Mouse (Mus musculus) thymus, adult 2 months (tissue): Measurements from ENCODE around the gene Ptprs. TPM values are rescaled to one million over a fixed set of nuclear protein-coding genes. Genes with fewer than 3 reads are reported as not detected.

Experiments used
- DNase-seq: peaks from one replicate; pipeline ENCODE4 v3.0.0; 2021
- H3K27ac ChIP-seq: fragments of 200-500 bp; 2 replicates; pipeline ENCODE4 v1.5.1; 2012; ENCODE audit warnings: low read length, control low read depth; ENCODE audit not compliant: control insufficient read depth, insufficient read depth
- H3K27me3 ChIP-seq: fragments of 200-500 bp; 2 replicates; pipeline ENCODE4 v1.6.1; 2012; ENCODE audit warnings: mild to moderate bottlenecking, low read length, moderate library complexity, mixed read lengths; ENCODE audit not compliant: control insufficient read depth, insufficient read depth
- H3K36me3 ChIP-seq: fragments of 200-500 bp; 2 replicates; pipeline ENCODE4 v1.6.1; 2012; ENCODE audit warnings: mild to moderate bottlenecking, low read length, moderate library complexity; ENCODE audit not compliant: control insufficient read depth, insufficient read depth
- H3K4me1 ChIP-seq: fragments of 200-500 bp; replicated peaks from 2 replicates; pipeline ENCODE4 v1.6.1; 2012; ENCODE audit warnings: low read length; ENCODE audit not compliant: control insufficient read depth, insufficient read depth
- H3K4me3 ChIP-seq: fragments of 200-500 bp; 2 replicates; pipeline ENCODE4 v1.5.1; 2012; ENCODE audit warnings: mild to moderate bottlenecking, low read length, control low read depth, moderate library complexity; ENCODE audit not compliant: control insufficient read depth, insufficient read depth
- CTCF ChIP-seq: fragments of 200-500 bp; IDR thresholded peaks from 2 replicates; pipeline ENCODE4 v1.5.1; 2012; ENCODE audit warnings: mild to moderate bottlenecking, control low read depth, low read length, moderate library complexity, borderline replicate concordance; ENCODE audit not compliant: control insufficient read depth, poor library complexity, insufficient read depth; ENCODE audit errors: extremely low read depth
- POLR2A ChIP-seq: fragments of 200-500 bp; IDR thresholded peaks from 2 replicates; pipeline ENCODE4 v1.6.1; 2012; ENCODE audit warnings: mild to moderate bottlenecking, low read length, control low read depth, moderate library complexity; ENCODE audit not compliant: control insufficient read depth, poor library complexity, insufficient read depth; ENCODE audit errors: extremely low read depth
- WGBS: fragments of 180-500 bp; shearing (Covaris S2); methylation state at CpG from one replicate; pipeline ENCODE4 v1.1.7; 2018; 5-methylcytosine and 5-hydroxymethylcytosine counted together
- polyA plus RNA-seq: library from polyadenylated mRNA; depleted of rRNA; stranded (reverse); fragments of >200 nt; gene quantifications from 2 replicates; pipeline ENCODE4 v1.2.3, GENCODE M21; 2012

Ptprs gene
- polyA plus RNA-seq, 1 experiment = 235 TPM

DNA sequence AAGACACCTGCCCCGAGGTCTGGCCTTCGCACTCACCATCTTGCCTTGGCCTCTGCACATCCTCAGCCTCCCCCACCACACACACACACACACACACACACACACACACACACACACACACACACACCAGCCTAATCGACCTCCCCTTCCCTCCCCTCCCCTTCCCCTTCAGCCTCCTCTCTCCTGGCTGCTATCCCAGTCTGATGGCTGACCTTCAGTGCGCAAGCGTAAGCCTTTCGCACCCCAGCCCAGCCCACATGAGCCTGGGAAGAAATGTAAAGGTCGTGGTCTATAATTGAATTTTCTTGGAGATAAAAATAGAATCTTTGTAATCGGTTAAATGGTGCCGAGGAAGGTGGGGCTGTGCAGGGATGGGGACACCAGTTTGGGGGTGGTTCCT lies 8.8 kb upstream of the Ptprs start:
- 75% methylated on average over 8 of the region's 9 CpGs for WGBS
- DNase-seq = no peak
- Histone ChIP-seq H3K27me3 (no peaks in the 10 kb centered on the region; the same call in 1 of the 2 replicates), H3K4me3 (no peak overlapping the region), H3K36me3 (no peaks in the 10 kb centered on the region), H3K27ac (no peak overlapping the region), H3K4me1 (no peaks in the 10 kb centered on the region)
- no peak for TF ChIP-seq CTCF
- no peak for TF ChIP-seq POLR2A

DNA sequence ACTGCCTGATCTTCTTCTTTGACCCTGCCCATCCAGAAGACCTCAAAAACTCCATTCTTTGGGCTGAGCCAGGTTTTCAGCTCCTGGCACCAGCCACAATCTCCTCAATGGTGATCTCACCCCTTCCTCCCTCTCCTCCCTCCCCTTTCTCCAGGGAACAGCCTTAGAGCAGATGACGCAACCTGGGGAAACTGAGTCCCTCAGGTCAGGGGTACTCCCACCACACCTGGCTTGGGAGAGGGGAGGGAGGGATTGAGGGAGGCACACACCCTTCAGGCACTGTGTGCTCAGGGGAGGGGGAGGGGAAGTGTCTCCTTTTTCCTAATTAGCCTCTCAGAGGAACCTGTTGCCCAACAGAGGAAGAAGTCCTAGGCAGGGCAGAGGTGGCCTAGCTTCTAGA lies 6.4 kb upstream of the Ptprs start:
- Histone ChIP-seq H3K27ac (no peak overlapping the region), H3K4me1 (no peaks in the 10 kb centered on the region), H3K36me3 (no peaks in the 10 kb centered on the region), H3K4me3 (no peak overlapping the region), H3K27me3 (no peaks in the 10 kb centered on the region; the same call in 1 of the 2 replicates)
- 100% methylated on average over 1 of the region's 1 CpGs for WGBS
- TF ChIP-seq POLR2A = no peak
- no peak for DNase-seq

DNA sequence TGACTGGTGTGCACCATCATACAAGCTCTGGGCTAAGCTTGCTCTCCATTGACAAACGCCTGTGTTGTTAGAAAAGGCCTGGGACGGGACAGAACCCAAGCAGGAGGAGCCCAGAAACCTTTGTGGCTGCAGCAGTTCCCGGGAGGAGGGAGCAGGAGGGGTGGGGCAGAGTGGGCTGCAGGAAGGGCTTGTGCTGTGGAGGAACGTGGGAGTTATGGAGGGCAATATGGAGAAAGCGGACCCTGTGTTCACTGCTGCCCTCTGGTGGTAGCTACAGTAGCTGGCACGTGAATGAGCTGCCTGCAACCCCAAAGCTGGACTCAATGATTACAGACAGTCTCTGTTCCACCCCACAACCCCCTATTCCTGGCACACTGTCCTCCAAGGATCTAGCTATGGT lies 3.1 kb upstream of the Ptprs start:
- Histone ChIP-seq H3K27ac (no peak overlapping the region), H3K4me1 (peaks cover 16% of the 10 kb centered on the region), H3K4me3 (no peak overlapping the region), H3K27me3 (peaks cover 11% of the 10 kb centered on the region), H3K36me3 (no peaks in the 10 kb centered on the region)
- 16% methylated on average over 6 of the region's 6 CpGs for WGBS
- DNase-seq = peak; percentile 75
- TF ChIP-seq CTCF (peak; percentile 81; the same call in 1 of the 2 replicates), POLR2A (no peak)

DNA sequence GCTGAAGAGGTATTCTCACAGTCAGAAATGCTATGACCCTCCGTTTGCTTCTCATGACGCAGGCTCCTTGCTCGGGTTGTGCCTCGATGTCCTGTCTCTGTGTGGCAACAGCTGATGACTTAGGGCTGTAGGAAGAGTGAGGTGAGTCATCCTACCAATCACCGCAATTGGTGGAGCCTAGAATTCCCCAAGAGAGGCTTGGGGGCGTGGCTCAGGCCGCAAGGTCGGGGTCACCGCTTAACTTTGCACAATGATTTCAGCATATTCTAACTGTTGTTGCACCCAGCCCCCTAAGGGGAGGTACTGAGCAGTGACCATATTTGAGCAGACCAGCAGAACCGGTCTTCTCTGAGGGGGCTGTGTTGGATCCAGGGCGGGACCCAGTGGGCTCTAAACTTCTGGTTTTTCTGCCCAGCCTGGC lies 1.9 kb upstream of the Ptprs start:
- TF ChIP-seq CTCF (no peak), POLR2A (no peak)
- Histone ChIP-seq H3K4me1 (peaks cover 27% of the 10 kb centered on the region), H3K27ac (no peak overlapping the region), H3K4me3 (no peak overlapping the region), H3K27me3 (peaks cover 22% of the 10 kb centered on the region), H3K36me3 (no peaks in the 10 kb centered on the region)
- WGBS = 85% methylated on average over 11 of the region's 11 CpGs
- DNase-seq = no peak

DNA sequence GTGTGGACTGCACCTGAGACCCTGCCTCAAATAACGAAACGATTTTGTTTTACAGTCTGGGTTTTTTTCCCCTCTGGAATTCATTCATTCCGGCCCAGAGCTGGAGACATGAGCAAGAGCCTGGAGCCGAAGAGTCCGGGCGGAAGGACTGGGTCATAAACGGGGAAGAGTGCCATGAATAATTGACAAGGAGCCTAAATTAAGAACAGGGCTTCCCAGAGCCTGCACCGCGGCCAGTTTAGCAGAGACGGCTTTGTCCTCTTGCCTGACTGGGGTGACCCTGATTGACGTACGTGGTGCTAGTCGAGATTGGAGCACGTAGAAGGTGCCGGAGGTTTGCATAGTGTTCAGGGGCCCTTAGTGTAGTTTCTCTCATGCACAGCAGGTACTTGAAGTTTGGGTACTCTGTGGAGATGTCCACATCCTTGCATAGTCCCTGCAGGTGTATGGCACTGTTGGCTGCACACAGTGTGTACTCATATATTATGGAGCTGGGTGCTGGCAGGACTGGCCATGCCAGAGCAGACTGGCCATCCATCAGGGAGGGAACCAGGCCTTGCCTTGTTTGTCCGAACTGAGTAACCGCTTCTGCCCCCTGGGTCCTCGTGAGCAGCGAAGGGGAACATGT lies 1.0 kb upstream of the Ptprs start:
- H3K4me1 ChIP-seq = peaks cover 35% of the 10 kb centered on the region
- 97% methylated on average over 19 of the region's 19 CpGs for WGBS
- H3K4me3 ChIP-seq = no peak overlapping the region
- peaks cover 29% of the 10 kb centered on the region for H3K27me3 ChIP-seq
- DNase-seq = no peak
- no peaks in the 10 kb centered on the region for H3K36me3 ChIP-seq
- no peak for TF ChIP-seq CTCF
- no peak for TF ChIP-seq POLR2A
- H3K27ac ChIP-seq = no peak overlapping the region

GRCm38 (mm10) chr17:56475584-56476401 lies 490 bp downstream of the Ptprs start:
- TF ChIP-seq CTCF = no peak
- TF ChIP-seq POLR2A = no peak; the same call in 1 of the 2 replicates
- Histone ChIP-seq H3K4me1 (peaks cover 39% of the 10 kb centered on the region), H3K27me3 (peaks cover 36% of the 10 kb centered on the region), H3K27ac (no peak overlapping the region), H3K4me3 (peak overlapping the region; percentile 63), H3K36me3 (no peaks in the 10 kb centered on the region)
- peak; percentile 60 for DNase-seq
- WGBS = under 1% methylated on average over 66 of the region's 66 CpGs
